Mouse (Mus musculus) liver, embryonic 14.5 days (tissue): ENCODE results near the gene Col18a1.

Experiments
- CTCF ChIP-seq: IDR thresholded peaks from 2 replicates; pipeline ENCODE4 v1.5.1; 2016; ENCODE audit warnings: antibody characterized with exemption, low read depth, control low read depth
- EP300 ChIP-seq: IDR thresholded peaks from 2 replicates; pipeline ENCODE4 v1.6.1; 2016; ENCODE audit warnings: antibody characterized with exemption, low read depth

DNA sequence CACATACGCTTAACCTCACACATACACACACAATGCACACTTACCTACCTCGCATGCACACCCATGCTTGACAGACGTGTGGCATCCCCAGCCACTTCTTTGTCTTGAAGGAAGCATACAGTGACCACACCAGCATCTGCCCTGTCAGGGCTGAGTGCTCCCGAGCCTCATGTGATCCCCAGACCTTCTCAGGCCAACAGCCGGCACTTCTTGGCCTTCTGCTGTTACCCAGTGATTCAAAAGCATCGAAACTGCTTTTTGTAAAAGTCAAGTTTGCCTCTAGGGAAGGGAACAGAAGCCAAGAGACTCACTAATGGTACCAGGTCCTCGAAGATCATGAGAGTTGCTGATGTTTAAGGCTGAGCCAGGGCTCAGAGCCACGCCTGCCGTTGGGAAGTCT lies 33.9 kb upstream of the Col18a1 start:
- TF ChIP-seq CTCF: no peak
- TF ChIP-seq EP300: no peak
